Mouse (Mus musculus) embryonic fibroblast, embryonic 13.5 days (primary cell): ENCODE measurements at regions not wholly inside any gene's neighbourhood (a gene's known extent, or its start where the extent isn't known, plus 50 kb on each side); places are given as distances from the start of the nearest gene placed in this dataset.

Experiments used
- CTCF ChIP-seq: IDR thresholded peaks from 2 replicates; pipeline ENCODE4 v1.5.1; 2011; ENCODE audit warnings: mild to moderate bottlenecking, control low read depth, low read length, moderate library complexity, borderline replicate concordance; ENCODE audit not compliant: insufficient read depth
- POLR2A ChIP-seq: IDR thresholded peaks from 2 replicates; pipeline ENCODE4 v1.6.1; 2011; ENCODE audit warnings: low read depth, mild to moderate bottlenecking, control low read depth, low read length, moderate library complexity

DNA sequence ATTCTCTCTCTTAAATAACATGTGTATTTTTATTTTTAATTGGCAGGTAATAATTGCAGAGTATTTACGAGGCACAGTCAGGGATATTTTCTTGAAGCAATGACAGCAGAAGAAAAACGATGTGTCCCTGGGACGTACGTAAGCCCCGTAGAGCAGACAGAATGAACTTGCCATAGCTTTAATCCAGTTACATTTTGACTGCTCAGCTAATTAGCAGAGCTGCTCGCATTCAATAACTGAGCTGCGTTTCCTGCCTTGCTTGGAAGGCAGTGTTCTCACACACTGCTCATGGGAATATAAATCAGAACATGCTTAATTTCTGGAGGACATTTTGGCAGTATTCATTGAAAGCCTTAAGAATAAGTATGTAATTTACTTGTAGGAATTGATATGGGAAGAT lies 78.6 kb upstream of the Auts2 start:
- no peak for TF ChIP-seq POLR2A
- TF ChIP-seq CTCF, result no peak
